Mouse (Mus musculus): ENCODE data around the gene Skiv2l. TPM values are rescaled to one million over a fixed set of nuclear protein-coding genes. Genes with fewer than 3 reads are reported as not detected.
A peak's percentile ranks its signal among the peaks of the same experiment; 100 is the strongest.

The Skiv2l gene
- polyA plus RNA-seq, 1 experiment, result 77.4 TPM

GRCm38 (mm10) chr17:34894801-34895530 is 45.0 kb upstream of the Skiv2l start:
- peak; percentile 59 to 66 for DNase-seq
- Histone ChIP-seq H3K27me3 (ENCODE audit: control insufficient read depth, insufficient read depth, low read length) (no peaks in the 10 kb centered on the region), H3K4me1 (ENCODE audit: control insufficient read depth, insufficient read depth, low read length) (peaks cover 4% of the 10 kb centered on the region; the same call in 1 of the 2 replicates), H3K27ac (ENCODE audit: insufficient read depth, low read length) (no peak overlapping the region), H3K4me3 (replicated peaks; ENCODE audit: insufficient read depth, low read depth, low read length) (peak overlapping the region; percentile 71)
- TF ChIP-seq CTCF (IDR thresholded peaks at IDR 0.05; ENCODE audit: borderline replicate concordance, insufficient read depth, low read depth, low read length) (no peak), POLR2A (IDR thresholded peaks at IDR 0.05; ENCODE audit: borderline replicate concordance, insufficient read depth, low read length) (no peak)
- 3% methylated on average over 50 of the region's 51 CpGs for WGBS

- 1% methylated on average over 45 of the region's 51 CpGs for WGBS
- Histone ChIP-seq H3K4me3 (replicated peaks; ENCODE audit: insufficient read depth, low read depth, low read length) (peak overlapping the region; percentile 86), H3K27me3 (ENCODE audit: control insufficient read depth, insufficient read depth, low read length) (no peaks in the 10 kb centered on the region), H3K27ac (ENCODE audit: insufficient read depth, low read length) (peak overlapping the region; percentile 93), H3K4me1 (ENCODE audit: control insufficient read depth, insufficient read depth, low read length) (peaks cover 4% of the 10 kb centered on the region; the same call in 1 of the 2 replicates)
- TF ChIP-seq POLR2A (IDR thresholded peaks at IDR 0.05; ENCODE audit: borderline replicate concordance, insufficient read depth, low read length) (peak; percentile 89), CTCF (IDR thresholded peaks at IDR 0.05; ENCODE audit: borderline replicate concordance, insufficient read depth, low read depth, low read length) (no peak)
- DNase-seq, result peak; percentile 92 to 93
Observed at GRCm38 (mm10) chr17:34894074-34894597, 44.1 kb upstream of the Skiv2l start.

DNA sequence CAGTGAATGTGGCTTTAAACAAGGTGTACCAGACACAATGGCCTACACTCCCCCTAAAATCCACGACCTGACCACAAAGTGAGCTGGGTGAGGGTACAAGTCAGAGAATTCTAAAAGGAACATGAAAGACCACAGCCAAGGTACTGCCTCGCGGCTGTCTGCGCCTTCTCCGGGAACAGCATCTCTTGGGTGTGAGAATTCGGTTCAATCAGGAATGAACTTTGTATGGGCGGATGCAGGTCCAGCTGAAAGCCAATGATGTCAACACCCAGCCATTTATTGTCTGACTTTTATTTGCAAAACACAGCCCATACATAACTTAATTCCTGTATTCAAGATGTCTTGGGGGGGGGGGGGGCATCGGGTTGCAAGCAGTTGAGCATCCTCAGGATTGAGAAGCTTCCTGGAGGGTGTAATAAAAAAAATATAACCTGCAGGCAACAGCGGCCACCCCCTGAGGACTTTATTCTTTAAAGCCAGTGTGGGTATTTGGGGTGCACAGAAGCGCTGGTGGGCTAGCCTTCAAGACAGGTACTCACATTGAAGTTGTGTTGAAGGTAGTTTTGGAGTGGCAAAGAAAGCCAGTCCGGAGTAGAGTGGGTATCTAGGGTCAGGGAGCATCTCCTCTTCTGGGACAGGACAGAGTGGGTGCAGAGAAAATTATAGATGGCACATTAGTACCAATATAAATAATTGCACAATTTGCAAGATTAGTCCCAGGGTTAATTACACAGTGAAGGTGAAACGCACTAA is 43.2 kb upstream of the Skiv2l start:
- 78% methylated on average over 12 of the region's 12 CpGs for WGBS
- TF ChIP-seq CTCF (IDR thresholded peaks at IDR 0.05; ENCODE audit: borderline replicate concordance, insufficient read depth, low read depth, low read length) (no peak), POLR2A (IDR thresholded peaks at IDR 0.05; ENCODE audit: borderline replicate concordance, insufficient read depth, low read length) (no peak)
- no peak for DNase-seq
- H3K27me3 ChIP-seq (ENCODE audit: control insufficient read depth, insufficient read depth, low read length), result no peaks in the 10 kb centered on the region
- H3K4me1 ChIP-seq (ENCODE audit: control insufficient read depth, insufficient read depth, low read length), result peaks cover 4% of the 10 kb centered on the region; the same call in 1 of the 2 replicates
- peak overlapping the region; percentile 93; the same call in 1 of the 2 replicates for H3K27ac ChIP-seq (ENCODE audit: insufficient read depth, low read length)
- no peak overlapping the region for H3K4me3 ChIP-seq (replicated peaks; ENCODE audit: insufficient read depth, low read depth, low read length)

DNA sequence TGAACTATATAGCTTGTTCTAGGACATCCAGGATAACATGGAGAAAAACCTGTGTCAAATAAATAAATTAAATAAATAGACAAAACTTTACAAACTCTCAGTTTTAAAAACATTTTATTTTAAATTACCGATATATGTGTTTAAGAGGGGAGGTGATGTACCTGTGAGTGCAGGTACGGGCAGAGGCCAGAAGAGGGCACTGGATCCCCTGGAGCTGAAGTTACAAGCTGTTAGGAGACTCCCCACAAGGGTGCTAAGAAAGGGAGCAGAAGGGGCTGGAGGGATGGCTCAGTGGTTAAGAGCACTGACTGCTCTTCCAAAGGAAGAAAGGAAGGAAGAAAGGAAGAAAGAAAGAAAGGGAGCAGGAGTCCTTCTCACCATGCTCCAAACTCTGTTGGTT is 41.4 kb upstream of the Skiv2l start:
- TF ChIP-seq POLR2A (IDR thresholded peaks at IDR 0.05; ENCODE audit: borderline replicate concordance, insufficient read depth, low read length) (no peak), CTCF (IDR thresholded peaks at IDR 0.05; ENCODE audit: borderline replicate concordance, insufficient read depth, low read depth, low read length) (0 out of 2 replicates have a peak, but pooled peaks have one; percentile 9)
- Histone ChIP-seq H3K27ac (ENCODE audit: insufficient read depth, low read length) (no peak overlapping the region), H3K4me3 (replicated peaks; ENCODE audit: insufficient read depth, low read depth, low read length) (no peak overlapping the region), H3K4me1 (ENCODE audit: control insufficient read depth, insufficient read depth, low read length) (peaks cover 4% of the 10 kb centered on the region; the same call in 1 of the 2 replicates), H3K27me3 (ENCODE audit: control insufficient read depth, insufficient read depth, low read length) (no peaks in the 10 kb centered on the region)
- no peak for DNase-seq
- WGBS, result 97% methylated on average over 2 of the region's 2 CpGs

- WGBS, result 85% methylated on average over 12 of the region's 12 CpGs
- H3K4me1 ChIP-seq (ENCODE audit: control insufficient read depth, insufficient read depth, low read length), result no peaks in the 10 kb centered on the region; the same call in 1 of the 2 replicates
- no peak overlapping the region for H3K4me3 ChIP-seq (replicated peaks; ENCODE audit: insufficient read depth, low read depth, low read length)
- no peak overlapping the region for H3K27ac ChIP-seq (ENCODE audit: insufficient read depth, low read length)
- TF ChIP-seq CTCF (IDR thresholded peaks at IDR 0.05; ENCODE audit: borderline replicate concordance, insufficient read depth, low read depth, low read length), result no peak
- TF ChIP-seq POLR2A (IDR thresholded peaks at IDR 0.05; ENCODE audit: borderline replicate concordance, insufficient read depth, low read length), result no peak
- H3K27me3 ChIP-seq (ENCODE audit: control insufficient read depth, insufficient read depth, low read length), result no peaks in the 10 kb centered on the region
- DNase-seq, result no peak
Observed at GRCm38 (mm10) chr17:34890074-34890743, 40.2 kb upstream of the Skiv2l start.

DNA sequence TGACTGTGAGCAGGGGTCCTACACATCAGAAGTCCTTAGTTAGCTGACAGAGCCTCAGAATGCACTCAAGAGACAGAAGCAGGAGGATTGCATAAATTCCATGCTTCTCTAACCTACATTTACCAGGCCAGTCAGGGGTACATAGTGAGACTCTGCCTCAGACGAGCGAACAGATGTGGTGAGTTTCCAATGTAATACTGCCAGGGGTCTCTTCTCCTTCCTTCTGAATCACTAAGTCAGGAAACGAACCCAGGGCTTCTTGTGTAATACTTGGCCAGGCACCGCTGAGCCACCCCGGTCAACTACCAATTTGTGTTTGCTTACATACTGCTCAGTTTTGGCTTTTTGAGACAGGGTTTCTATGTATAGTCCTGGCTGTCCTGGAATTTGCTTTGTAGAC is 37.9 kb upstream of the Skiv2l start:
- Histone ChIP-seq H3K4me1 (ENCODE audit: control insufficient read depth, insufficient read depth, low read length) (no peaks in the 10 kb centered on the region), H3K4me3 (replicated peaks; ENCODE audit: insufficient read depth, low read depth, low read length) (no peak overlapping the region), H3K27me3 (ENCODE audit: control insufficient read depth, insufficient read depth, low read length) (no peaks in the 10 kb centered on the region), H3K27ac (ENCODE audit: insufficient read depth, low read length) (no peak overlapping the region)
- DNase-seq, result no peak
- whole genome bisulfite sequencing, result 83% methylated on average over 5 of the region's 5 CpGs
- TF ChIP-seq POLR2A (IDR thresholded peaks at IDR 0.05; ENCODE audit: borderline replicate concordance, insufficient read depth, low read length) (no peak), CTCF (IDR thresholded peaks at IDR 0.05; ENCODE audit: borderline replicate concordance, insufficient read depth, low read depth, low read length) (no peak)

DNA sequence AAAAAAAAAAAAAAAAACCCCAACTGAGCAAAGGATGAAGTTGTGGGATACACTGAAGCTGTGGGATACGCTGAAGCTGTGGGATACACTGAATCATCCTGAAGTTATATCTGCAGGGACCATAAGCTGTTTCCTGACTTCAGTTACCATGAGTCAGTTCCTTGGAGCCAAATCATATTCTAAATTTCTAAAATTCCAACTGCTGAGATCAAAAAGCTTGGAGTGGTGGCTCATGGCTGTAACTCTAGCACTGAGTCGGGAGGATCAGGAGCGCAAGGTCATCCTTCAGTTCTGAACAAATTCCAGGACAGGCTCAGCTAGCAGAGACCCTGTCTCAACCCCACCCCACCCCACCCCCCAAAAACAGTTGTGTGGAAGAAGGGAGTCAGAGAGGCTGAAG is 35.6 kb upstream of the Skiv2l start:
- Histone ChIP-seq H3K4me1 (ENCODE audit: control insufficient read depth, insufficient read depth, low read length) (no peaks in the 10 kb centered on the region), H3K27me3 (ENCODE audit: control insufficient read depth, insufficient read depth, low read length) (no peaks in the 10 kb centered on the region), H3K4me3 (replicated peaks; ENCODE audit: insufficient read depth, low read depth, low read length) (no peak overlapping the region), H3K27ac (ENCODE audit: insufficient read depth, low read length) (no peak overlapping the region)
- no peak for DNase-seq
- WGBS, result 89% methylated on average over 3 of the region's 3 CpGs
- TF ChIP-seq POLR2A (IDR thresholded peaks at IDR 0.05; ENCODE audit: borderline replicate concordance, insufficient read depth, low read length) (no peak), CTCF (IDR thresholded peaks at IDR 0.05; ENCODE audit: borderline replicate concordance, insufficient read depth, low read depth, low read length) (no peak)

Data from cerebellum, adult 2 months (tissue).